Mouse (Mus musculus): ENCODE data around the gene Ccdc34.

Gene Ccdc34

DNA sequence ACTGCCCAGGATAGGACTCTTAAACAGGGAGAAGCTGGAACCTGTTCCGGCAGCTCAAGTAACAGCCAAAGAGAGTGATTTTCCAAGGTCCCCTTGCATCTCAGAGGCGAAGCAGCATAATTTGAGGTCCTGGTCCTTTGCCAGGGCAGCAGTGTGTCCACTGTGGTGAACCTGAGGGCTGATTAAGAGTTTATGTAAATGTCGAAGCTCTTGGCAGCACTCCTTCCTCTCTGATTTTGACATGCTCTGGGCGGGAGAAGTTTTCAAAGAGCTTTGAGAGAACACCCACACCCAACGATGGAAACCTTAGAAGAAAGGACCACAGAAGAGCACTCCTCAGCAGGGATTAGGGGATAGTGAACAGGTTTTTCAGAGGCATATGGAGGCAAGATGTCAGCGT, 164.6 kb downstream of the Ccdc34 start:
- no peak for DNase-seq

DNA sequence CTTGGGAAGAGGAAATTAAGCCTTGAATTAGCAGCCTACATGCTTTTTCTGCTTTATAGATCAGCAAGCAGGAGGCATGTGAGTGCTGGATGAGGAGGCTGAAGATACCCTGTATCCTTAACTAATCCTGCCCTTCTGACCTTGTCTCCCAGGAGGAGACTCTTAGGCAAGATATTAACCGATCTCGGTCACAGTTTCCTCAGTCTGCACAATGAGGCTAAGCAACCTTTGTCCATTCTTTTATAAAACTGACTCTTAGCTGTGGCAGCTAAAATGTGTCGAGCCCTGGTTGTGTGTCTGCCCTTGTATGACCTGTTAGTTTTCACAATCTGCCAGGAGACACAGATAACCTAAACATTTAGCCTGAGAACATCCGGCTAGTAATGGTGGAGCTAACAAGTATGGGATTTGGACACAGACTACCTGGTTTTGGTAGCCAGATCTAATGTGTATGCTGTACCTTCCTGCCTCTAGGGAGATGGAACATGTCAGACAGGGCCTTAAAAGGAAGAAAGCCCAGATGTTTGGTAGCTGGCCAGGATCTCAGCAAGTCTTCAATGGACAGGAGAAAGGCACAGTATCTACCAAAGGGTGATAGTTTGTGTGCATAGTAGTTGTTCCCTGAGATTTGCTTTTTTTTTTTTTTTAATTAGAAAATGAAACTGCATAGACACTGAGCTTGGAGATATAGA, 165.3 kb downstream of the Ccdc34 start:
- no peak for DNase-seq

DNA sequence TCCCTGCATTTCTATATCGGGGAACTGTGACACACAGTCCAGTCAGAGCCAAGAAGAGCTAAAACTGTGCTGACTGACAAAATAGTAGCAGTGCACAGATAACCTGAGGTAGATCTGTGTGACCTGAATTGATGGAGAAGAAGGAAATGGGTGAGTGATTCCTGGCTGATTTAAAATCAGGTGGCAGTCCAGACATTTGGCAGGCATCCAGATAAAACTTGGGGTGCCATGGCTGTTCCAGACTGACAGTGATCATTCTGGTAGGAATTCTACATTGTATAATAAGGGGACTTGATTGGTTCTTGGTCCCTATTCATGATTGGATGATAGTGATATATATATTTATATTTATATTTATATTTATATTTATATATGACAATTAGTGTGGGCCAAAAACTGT, 166.5 kb downstream of the Ccdc34 start:
- DNase-seq, result no peak

DNA sequence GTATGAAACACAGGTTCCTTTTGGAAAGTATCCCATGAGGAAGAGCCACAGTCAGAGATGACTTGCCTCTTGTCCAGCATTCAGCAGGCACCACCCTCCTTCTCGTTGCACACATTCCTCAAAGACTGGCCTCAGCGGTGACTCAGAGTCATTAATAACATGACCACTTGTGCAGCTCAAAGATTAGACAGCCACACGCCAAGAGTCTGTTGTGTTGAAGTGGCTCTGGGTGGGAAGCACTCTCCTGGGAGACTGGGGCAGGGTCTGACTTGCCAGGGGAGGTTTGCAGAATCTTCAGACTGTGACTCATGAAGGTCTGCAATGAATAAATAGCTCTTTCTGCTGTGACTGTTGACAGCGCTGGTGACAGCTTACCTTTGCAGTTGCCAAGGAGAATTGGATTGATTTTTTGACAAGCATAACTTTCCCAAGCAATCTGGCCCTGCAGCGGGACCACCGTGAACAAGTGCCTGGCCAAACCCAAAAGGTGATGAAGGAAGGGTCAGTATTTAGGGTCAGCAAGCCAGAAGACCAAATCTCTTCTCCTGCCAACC, 168.9 kb downstream of the Ccdc34 start:
- no peak for DNase-seq

DNA sequence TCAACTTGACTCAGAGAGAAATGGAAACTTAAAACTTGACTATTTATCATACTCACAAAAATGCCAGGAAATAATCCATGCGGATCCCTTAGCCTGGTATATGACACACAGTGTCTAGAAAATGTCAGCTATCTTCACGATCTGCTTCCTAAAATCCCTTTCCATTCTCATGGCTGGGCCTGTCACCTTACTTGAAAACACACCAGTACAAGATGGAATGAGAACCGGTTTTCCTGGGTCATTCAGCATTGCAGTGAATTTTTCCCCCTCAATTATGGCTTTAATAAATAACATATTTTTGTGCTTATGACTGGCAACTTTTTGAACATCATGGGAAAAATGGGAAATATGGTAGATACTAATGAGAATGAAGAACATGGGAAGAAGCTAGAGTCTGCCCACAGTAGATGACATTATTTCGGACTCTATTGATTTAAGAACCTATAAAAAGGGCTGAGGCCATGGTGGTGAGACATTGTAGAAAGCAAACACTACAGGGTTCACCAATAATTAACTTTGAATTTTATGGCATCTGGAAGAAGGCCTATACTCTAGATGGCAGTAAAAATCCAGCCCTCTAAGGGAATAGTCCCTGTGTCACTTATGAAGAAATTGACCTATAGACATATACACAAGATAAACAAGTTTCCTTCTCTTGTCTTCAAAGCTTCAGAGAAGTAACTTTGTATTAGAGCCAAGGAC, 171.2 kb downstream of the Ccdc34 start:
- DNase-seq, result no peak

DNA sequence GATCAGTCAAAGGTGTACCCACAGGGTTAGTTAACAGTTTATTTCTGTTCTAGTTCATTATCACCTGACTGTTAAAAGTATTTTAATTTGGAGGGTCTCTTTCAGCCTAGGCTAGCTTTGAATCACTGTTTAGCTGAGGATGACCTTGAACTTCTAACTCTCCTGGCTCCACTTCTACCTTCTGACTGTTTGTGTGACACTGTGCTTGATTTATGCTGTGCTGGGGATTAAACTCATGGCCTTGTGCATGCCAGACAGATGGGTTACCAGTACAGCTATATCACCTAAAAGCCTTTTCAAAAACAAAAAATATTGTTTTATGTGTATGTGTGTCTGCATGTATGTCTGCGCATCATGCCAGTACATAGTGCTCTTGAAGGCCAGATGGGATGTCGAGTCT, 172.8 kb downstream of the Ccdc34 start:
- DNase-seq, result no peak

DNA sequence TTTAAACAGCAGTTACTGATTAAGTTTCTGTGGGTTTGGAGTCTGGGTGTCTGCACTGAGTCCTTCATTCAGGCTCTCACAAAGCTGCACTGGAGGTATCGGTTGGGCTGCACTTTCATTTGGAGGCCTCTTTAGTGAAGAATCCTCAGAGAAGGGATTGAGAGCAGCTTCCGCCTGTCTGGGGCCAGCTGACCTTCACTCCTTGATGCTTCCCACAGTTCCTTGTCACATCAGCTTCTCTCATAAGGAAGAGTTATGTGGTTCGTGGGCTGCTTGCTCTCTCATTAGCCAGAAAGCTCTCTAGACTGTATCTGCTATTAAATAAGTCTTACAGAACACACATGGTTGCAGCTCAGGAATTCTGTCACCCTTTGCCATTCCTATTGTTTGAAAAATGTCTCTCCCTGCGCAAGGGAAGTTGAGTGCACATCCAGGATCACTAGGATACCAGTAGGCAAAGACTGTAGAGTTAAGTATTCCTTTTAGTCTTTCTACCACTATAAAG, 173.6 kb downstream of the Ccdc34 start:
- DNase-seq, result no peak

DNA sequence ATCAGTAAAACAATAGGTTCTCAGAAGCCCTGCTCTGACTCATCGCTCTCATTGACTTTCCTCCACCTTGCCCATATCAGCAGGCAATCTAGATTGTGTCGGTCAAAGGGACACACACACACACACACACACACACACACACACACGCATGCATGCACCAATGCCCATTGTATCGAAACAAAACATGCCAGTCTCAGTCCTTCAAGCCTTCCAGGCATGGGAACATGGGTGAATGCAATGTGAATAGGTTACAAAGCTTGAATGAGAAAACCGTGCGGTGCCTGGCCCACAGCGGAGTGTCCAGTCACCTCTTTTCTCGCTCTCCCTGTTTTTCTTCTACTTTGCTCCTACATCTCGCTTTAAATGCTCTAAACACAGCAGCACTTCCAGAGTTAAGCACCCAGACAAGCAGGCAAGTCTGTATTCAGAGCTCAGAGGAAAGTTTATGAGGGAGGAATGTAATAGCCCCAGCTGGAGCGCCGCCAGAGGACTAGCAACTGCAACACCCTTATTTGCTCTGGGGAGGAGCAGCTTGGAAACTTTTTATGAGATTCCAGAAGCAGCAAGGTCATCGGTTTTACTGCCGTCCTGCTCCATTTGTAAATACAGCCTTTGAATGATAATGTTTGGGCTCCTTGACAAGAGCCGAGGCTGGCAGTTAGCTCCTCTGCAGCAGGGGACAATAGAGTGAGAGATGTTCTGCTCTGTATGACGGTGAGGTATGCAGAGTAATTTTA, 174.5 kb downstream of the Ccdc34 start:
- no peak for DNase-seq

DNA sequence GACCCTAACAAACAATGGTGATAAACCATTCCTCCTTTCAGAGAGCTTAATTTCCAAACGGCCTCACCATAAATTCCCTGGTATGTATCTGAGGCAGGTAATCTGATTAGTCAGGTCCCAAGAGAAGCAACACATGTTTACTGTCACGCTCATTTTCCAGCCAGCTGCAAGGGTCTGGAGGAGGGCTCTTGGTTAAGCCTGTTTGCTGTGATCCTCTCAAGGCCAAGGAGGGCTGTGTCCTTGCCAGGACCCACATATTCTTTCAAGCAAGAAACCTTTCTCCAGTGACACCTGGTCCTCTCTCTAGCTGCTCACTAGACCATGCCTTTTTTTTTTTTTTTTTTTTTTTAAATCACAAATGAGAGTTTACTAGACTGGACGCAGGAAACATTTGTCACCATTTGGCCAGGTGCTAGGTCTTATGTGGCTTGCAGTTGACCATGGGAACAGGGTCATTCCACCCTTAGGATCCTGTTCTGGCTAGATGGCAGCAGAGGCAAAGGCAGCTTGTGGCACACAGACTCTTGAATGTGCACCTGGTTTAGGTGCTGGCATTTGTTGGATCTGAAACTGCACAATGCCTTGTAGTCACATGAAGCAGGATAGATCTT, 175.2 kb downstream of the Ccdc34 start:
- no peak for DNase-seq

DNA sequence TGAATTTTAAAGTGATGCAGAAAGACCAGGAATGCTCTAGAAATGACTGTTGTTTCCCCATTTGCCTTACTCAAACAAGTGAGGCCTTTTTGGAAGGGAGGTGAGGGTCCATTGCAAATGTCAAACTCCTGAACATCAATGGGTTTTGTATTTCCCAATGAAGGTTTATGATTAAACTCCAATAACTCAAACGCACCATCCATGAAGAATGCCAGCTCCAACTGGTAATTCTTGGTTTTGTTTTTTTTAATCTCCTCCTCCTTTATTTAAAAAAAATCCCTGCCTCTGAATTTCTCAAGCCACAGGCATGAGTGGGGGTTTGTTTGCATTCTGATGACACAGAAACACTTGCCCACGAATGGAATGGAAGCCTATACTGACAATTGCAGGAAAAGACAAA, 178.9 kb downstream of the Ccdc34 start:
- no peak for DNase-seq

DNA sequence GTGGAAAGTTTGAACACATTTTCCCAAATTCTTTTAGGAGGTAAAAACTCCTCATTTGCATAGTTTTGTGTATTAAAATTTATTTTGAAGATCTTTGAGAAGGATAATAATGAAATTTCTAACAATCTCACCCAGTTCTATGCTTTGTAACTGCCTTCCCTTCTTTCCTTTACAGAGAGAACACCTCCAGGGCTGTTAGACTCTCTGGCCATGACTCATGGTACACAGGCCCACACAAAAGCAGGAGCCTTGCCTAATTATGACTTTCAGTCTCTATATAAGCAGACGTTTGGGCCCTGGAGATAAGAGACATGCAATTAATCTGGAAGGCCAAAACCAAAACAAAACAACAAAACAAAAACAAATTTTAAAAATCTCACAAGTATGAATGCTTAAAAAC, 182.0 kb downstream of the Ccdc34 start:
- DNase-seq, result no peak

DNA sequence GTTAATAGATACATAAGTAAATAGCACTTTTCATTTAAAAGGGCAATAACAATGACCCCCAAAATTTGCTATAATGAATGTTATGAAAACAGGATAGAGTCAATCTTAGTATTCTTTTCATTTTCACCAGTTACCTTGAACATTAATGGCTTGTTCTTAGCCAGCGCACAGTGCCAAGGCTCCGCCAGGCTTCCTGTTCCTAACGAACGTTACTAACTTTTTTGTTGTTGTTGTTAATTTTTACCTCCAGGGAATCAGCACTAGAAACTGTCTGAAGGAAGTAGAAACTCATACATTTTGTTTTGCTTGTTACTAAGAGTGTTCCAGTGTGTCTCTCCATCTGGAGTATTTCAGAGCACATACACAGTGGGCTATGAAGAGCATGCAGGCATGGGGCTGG, 184.2 kb downstream of the Ccdc34 start:
- DNase-seq, result no peak

DNA sequence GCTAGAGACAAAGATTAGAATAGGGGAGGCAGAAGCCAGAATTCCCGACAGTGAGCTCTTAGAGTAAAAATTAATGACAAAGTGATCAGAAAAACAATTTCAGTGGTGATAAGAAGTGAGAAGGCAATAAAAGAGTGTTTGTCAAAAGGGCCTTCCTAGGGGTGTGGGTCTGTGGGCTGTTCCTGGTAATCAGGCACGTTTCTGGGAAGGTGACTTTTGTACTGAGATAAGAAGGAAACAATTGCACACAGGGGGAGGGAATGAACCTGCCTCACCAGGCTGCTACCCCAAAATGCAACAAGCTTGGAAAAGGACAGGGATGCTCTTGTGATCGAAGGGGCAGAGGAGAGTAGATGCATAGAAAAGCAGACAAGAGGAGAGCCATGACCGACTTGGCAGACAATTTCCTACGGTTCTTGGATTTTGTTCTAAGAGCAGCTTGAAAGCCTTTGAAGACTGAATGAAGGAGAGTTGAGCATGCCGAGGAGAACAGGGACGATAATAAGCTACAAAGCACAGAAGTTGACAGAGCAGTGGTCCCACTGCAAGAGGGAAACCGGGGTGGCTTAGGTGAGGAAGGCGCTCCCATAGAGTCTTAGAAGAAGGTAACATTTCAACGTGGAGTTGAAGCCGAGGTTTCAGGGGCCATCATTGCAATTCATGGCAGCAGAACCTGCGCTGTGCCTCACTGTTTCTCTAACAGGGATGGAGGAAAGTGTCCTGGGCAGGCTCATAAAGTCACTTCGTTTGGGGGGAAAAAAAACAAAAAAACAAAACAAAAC, 185.3 kb downstream of the Ccdc34 start:
- no peak for DNase-seq

DNA sequence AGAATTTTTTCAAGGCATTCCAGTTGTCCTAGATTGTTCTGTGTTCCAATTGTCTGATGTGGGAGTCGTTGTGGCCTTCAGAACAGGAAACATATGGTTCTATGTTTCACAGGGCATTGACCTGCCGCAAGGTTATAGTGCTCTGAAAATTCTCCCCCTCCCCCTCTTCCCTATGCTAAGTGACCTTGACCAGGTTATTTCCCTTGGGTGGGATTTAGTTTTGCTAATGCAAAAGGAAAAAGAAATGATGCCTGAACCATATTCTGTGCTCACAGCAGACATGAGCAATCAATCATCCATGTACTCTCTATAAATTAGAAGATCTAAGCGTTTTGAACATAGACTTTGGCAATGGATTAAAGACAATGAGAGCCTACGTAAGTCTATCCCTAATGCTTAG, 186.6 kb downstream of the Ccdc34 start:
- DNase-seq, result no peak

DNA sequence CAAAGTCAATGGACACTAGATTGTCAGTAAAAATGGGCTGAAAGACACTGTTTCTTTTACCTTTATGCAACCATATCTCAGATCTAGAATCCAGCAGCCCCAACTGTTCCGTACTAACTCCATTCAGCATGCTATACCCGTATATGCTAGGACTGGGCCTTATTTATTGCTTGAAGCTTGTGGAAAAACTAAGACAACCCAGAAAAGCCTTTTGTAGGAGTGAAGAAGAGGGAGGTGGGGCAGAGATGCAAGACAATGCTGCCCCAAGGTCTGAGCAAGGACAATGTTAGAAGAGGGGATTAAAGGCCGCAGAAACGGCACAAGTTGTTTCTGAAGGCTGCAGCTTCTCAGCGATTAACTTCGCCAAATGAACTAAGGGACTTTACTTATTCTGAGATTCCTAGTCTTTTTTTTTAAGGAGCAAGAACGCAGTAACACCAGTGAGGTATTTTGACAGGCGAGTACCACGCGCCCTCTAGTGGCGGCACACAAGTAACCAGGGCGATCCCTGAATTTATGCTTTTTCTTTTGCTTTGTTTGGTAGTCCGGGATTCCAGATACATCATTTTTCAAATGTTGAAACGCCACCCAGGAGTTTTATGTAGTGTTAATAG, 187.2 kb downstream of the Ccdc34 start:
- DNase-seq, result peak in 1 of 2 experiments; percentile 46

DNA sequence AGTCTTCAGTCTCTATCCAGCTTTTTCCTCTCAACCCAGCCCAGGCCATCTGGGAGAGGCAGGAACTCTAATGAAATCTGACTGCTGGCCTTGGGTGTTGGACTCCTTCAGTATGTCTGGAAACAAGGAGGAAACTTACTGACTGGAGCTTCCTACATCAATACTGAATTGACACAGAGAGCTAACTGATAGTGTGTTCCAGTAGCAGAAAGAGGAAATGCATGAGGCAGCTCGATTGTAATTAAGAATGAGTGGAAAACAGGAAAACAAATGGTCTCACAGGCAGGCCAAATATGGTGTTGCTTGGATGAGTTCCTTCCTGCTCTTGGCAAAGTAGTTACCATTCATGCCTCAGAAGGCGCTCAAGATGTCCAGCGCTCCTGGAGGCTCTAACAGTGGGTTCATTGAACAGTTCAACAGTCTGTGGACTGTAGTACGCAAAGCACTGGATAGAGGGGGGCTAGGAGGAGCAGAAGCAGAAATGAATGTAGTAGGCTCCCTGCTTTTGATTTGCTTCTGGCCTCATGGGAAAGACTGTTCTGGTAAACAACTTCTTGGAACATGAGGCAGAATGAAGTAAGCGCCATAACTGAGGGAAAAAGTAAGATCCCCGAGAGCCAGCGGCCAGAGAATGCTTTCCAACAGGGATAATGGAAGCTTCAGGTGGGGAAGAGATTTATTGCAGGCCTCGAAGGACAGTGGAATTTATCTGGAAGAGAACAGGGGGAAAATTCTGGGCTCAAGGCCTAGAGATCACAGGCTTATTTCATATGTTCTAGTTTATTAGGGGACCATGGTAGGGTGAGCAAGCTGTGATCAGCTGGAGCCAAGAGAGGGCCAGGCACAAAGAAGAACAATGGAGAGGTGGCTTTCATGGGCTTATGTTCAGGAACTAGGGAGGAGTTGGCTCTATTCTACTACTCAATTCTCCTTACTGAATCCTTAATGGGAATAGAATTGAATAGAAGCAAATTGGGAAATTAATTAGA, 193.2 kb downstream of the Ccdc34 start:
- no peak for DNase-seq

DNA sequence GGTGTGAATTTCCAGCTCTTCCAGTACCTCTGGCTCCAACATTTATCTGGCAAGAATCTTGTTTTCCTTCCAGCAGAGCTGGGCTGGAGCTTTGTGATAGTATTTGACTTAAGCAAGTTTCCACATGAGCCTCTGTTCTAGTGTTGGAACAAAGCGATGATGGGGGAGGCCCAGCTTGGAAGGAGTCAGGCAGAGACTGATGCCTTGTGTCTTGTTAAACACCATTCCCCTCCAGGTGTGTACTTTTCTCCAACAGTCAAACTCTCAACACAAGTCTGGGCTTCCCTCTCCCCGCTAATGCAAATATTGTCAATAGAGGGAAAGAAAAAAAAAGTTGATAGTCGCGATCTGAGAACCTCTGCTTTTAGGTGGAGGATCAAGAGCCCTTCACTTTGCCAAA, 196.7 kb downstream of the Ccdc34 start:
- no peak for DNase-seq

DNA sequence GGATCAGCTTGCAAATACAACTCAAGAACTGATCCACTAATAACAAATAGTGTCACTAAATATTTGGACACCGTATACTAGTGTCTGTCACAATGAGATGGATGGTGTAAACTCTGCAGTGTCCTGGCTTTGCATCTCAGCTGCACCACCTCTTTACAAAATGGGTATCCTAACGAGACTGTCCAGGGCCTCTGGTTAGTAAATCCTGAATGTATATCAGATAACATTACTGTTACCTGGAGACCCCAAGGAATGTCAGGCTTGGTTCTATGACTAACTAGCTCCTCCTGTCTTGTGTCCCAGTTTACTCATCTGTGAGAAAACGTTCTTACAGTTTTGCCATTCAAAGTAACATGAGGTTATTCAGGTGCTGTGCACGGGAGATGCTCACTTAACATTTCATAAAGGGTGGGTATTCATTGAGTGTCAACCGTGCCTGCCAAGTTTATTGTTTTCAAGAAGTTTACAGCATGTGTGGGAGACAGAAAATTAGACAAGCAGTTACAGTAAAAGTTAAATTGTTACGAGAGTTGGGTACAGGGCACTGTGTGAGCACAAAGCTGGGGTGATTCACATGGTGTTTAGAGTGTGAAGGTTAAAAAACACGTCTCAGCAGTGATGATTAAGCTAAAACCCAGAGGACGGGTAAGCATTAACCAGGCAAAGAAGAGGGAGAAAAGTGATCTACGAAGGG, 197.5 kb downstream of the Ccdc34 start:
- DNase-seq, result no peak

DNA sequence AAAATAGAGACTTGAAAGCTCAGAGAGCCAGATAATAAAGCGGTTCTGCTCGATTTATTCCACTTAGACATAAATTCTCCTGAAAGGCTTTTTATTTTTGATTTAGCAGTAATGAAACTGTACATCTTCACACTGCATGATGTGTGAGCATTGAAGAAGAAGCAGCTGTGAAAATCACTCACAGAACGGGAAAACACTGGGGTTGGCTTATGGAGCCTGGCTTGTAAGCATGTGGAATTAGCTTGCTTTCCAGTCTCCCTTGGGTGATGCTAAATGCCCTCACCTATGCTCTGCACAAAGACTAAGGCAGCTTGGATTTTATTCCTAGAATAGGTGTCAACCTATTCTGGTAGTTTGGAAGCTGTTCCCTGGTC, 198.1 kb downstream of the Ccdc34 start:
- no peak for DNase-seq

DNA sequence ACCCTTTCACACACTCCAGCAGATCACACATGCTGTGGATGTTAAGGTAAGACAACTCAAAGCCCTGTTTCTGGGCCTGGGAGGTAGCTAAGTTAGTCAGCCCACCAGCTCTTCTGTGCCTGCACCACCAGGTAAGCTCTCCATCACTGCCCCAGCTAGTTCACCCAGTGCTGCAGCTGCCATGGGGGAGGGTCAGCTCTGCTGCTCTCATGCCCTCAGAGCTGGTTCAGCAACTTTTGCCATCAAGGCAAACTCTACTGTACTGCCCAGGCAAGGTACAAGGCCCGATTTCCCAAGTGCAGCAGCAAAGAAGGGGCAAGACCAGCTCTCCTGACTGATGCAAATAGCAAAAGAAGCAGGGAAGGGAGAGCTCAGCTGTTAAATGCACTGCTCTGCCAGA, 202.9 kb downstream of the Ccdc34 start:
- no peak for DNase-seq

All from spleen, adult 18-20 months (tissue).